Mouse (Mus musculus): ENCODE measurements around the gene Pdgfb. TPM values are rescaled to one million over a fixed set of nuclear protein-coding genes. Genes with fewer than 3 reads are reported as not detected.

The Pdgfb gene
- polyA plus RNA-seq, 1 experiment from 2014 or later: 0.85 TPM

DNA sequence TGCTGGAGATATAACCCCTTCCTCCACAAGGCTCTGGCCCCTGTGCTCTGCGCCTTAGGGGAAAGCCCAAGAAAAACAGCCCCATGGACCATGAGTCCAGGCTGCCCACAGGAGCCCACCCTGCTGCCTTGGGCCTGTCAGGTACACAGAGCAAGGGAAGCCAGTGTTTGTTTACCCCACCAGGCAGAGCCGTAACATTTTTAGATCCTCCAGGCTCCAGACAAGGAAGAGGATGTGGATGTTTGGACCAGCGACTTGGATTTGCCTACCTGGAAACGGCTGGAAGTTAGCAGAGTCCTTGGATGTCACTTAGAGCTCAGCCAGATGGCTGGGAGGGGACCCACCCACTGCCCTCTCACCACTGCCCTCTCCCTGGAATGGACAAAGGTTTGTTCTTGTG is 4.8 kb upstream of the Pdgfb start:
- TF ChIP-seq EP300 (IDR thresholded peaks at IDR 0.05; ENCODE audit: low read depth) (no peak), CTCF (IDR thresholded peaks at IDR 0.05; ENCODE audit: low read depth) (no peak)
- H3K9me3 ChIP-seq (ENCODE audit: low read length): no peaks in the 10 kb centered on the region

DNA sequence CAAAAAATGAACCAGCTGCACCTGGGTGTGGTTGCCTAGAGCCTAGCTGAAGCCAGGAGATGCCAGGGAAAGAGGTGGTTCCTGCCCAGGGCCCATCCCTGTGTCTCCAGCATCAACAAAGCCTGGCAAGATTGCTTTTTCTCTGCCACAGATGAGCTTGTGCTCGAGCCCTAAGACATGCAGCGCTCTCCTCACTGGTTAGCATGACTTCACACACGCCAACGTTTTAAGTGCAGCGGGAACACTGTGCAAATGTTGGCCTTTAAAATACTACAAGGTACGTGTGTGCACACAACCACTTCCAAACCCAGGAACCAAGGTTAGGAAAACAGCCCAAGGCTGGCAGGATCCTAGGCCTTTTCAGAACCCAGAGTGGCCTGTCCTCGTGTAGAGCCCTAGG is 4.4 kb upstream of the Pdgfb start:
- Histone ChIP-seq H3K27me3 (ENCODE audit: insufficient read depth, low read length) (peaks cover 25% of the 10 kb centered on the region), H3K4me2 (ENCODE audit: low read depth, low read length) (no peak overlapping the region), H3K9ac (replicated peaks) (no peak overlapping the region), H3K4me1 (ENCODE audit: insufficient read depth) (no peaks in the 10 kb centered on the region), H3K36me3 (replicated peaks; ENCODE audit: insufficient read depth, low read length) (no peaks in the 10 kb centered on the region), H3K27ac (ENCODE audit: low read depth) (no peak overlapping the region), H3K4me3 (ENCODE audit: low read depth, low read length) (no peak overlapping the region), H3K9me3 (ENCODE audit: low read length) (no peaks in the 10 kb centered on the region)
- DNase-seq (no peak), ATAC-seq (no peak)
- 75% methylated on average over 7 of the region's 7 CpGs for WGBS (ENCODE audit: insufficient replicate concordance)
- TF ChIP-seq EP300 (IDR thresholded peaks at IDR 0.05; ENCODE audit: low read depth) (no peak), CTCF (IDR thresholded peaks at IDR 0.05; ENCODE audit: low read depth) (no peak)

More for the DNA sequence above, 4.8 kb upstream of the Pdgfb start:
- H3K9ac ChIP-seq (replicated peaks): no peak overlapping the region
- H3K27ac ChIP-seq (ENCODE audit: low read depth): no peak overlapping the region
- no peaks in the 10 kb centered on the region for H3K36me3 ChIP-seq (replicated peaks; ENCODE audit: insufficient read depth, low read length)
- no peak overlapping the region for H3K4me2 ChIP-seq (ENCODE audit: low read depth, low read length)
- DNase-seq: no peak
- no peak overlapping the region for H3K4me3 ChIP-seq (ENCODE audit: low read depth, low read length)
- no peak for ATAC-seq
- H3K4me1 ChIP-seq (ENCODE audit: insufficient read depth): no peaks in the 10 kb centered on the region
- peaks cover 21% of the 10 kb centered on the region for H3K27me3 ChIP-seq (ENCODE audit: insufficient read depth, low read length)
- 57% methylated on average over 4 of the region's 4 CpGs for WGBS (ENCODE audit: insufficient replicate concordance)

DNA sequence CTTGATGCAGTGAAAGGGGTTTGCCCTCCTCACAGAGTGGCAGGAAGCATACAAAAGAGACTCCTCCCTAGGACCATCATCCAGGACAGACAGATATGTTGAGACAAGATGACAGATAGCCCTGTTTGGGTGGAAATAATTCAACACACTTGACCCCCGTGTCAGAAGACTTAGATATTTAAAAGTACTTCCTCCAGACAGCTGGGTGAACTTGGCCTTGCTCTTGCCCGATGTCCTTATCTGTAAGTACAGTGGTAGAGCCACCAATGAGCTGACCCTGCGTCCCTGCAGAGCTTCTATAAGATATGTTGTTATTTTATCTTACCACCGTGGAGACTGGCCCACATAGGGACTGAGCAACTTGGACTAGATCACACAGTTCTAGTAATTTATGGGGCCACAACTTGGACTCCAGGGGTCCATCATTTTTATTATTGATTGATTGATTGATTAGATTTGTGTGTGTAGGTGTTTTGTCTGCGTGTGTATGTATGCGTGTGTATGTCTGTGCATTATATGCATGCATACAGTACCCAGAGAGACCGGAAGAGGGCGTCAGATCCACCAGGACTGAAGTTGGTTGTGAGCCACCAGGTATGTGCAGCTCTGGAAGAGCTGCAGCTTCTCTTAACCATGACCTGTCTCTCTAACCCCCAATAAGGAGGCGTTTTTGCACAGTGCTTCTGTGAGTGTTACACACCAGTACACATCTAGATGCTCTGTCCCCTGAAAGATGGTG is 2.0 kb upstream of the Pdgfb start:
- TF ChIP-seq CTCF (IDR thresholded peaks at IDR 0.05; ENCODE audit: low read depth) (no peak), EP300 (IDR thresholded peaks at IDR 0.05; ENCODE audit: low read depth) (no peak)
- H3K4me1 ChIP-seq (ENCODE audit: insufficient read depth): peaks cover 8% of the 10 kb centered on the region
- H3K4me2 ChIP-seq (ENCODE audit: low read depth, low read length): no peak overlapping the region
- WGBS (ENCODE audit: insufficient replicate concordance): 60% methylated on average over 9 of the region's 9 CpGs
- no peaks in the 10 kb centered on the region for H3K9me3 ChIP-seq (ENCODE audit: low read length)
- no peak overlapping the region for H3K9ac ChIP-seq (replicated peaks)
- ATAC-seq (no peak), DNase-seq (no peak)
- no peaks in the 10 kb centered on the region for H3K36me3 ChIP-seq (replicated peaks; ENCODE audit: insufficient read depth, low read length)
- H3K4me3 ChIP-seq (ENCODE audit: low read depth, low read length): no peak overlapping the region
- H3K27me3 ChIP-seq (ENCODE audit: insufficient read depth, low read length): peaks cover 50% of the 10 kb centered on the region
- no peak overlapping the region for H3K27ac ChIP-seq (ENCODE audit: low read depth)

GRCm38 (mm10) chr15:80015211-80015952 is 605 bp upstream of the Pdgfb start:
- WGBS (ENCODE audit: insufficient replicate concordance): 62% methylated on average over 7 of the region's 7 CpGs
- H3K27me3 ChIP-seq (ENCODE audit: insufficient read depth, low read length): peaks cover 60% of the 10 kb centered on the region

GRCm38 (mm10) chr15:80014031-80014320 is 801 bp downstream of the Pdgfb start:
- Histone ChIP-seq H3K9ac (replicated peaks) (peak overlapping the region; percentile 58), H3K27ac (ENCODE audit: low read depth) (no peak overlapping the region), H3K27me3 (ENCODE audit: insufficient read depth, low read length) (peaks cover 60% of the 10 kb centered on the region), H3K4me3 (ENCODE audit: low read depth, low read length) (peak overlapping the region; percentile 50), H3K4me2 (ENCODE audit: low read depth, low read length) (peak overlapping the region; percentile 79), H3K4me1 (ENCODE audit: insufficient read depth) (peaks cover 8% of the 10 kb centered on the region), H3K9me3 (ENCODE audit: low read length) (no peaks in the 10 kb centered on the region), H3K36me3 (replicated peaks; ENCODE audit: insufficient read depth, low read length) (no peaks in the 10 kb centered on the region)
- ATAC-seq (no peak), DNase-seq (no peak)
- TF ChIP-seq CTCF (IDR thresholded peaks at IDR 0.05; ENCODE audit: low read depth) (no peak), EP300 (IDR thresholded peaks at IDR 0.05; ENCODE audit: low read depth) (no peak)
- WGBS (ENCODE audit: insufficient replicate concordance): under 1% methylated on average over 31 of the region's 37 CpGs

More at GRCm38 (mm10) chr15:80015211-80015952, 605 bp upstream of the Pdgfb start:
- no peak for ATAC-seq
- Histone ChIP-seq H3K4me1 (ENCODE audit: insufficient read depth) (peaks cover 8% of the 10 kb centered on the region), H3K27ac (ENCODE audit: low read depth) (no peak overlapping the region), H3K4me2 (ENCODE audit: low read depth, low read length) (no peak overlapping the region), H3K9ac (replicated peaks) (no peak overlapping the region), H3K4me3 (ENCODE audit: low read depth, low read length) (no peak overlapping the region), H3K36me3 (replicated peaks; ENCODE audit: insufficient read depth, low read length) (no peaks in the 10 kb centered on the region), H3K9me3 (ENCODE audit: low read length) (no peaks in the 10 kb centered on the region)
- TF ChIP-seq CTCF (IDR thresholded peaks at IDR 0.05; ENCODE audit: low read depth): no peak
- no peak for TF ChIP-seq EP300 (IDR thresholded peaks at IDR 0.05; ENCODE audit: low read depth)
- no peak for DNase-seq

GRCm38 (mm10) chr15:80013256-80014030 is 1.3 kb downstream of the Pdgfb start:
- Histone ChIP-seq H3K27ac (ENCODE audit: low read depth) (no peak overlapping the region), H3K9ac (replicated peaks) (peak overlapping the region; percentile 58), H3K9me3 (ENCODE audit: low read length) (no peaks in the 10 kb centered on the region), H3K27me3 (ENCODE audit: insufficient read depth, low read length) (peaks cover 60% of the 10 kb centered on the region), H3K36me3 (replicated peaks; ENCODE audit: insufficient read depth, low read length) (no peaks in the 10 kb centered on the region), H3K4me2 (ENCODE audit: low read depth, low read length) (peak overlapping the region; percentile 79), H3K4me3 (ENCODE audit: low read depth, low read length) (peak overlapping the region; percentile 50), H3K4me1 (ENCODE audit: insufficient read depth) (peaks cover 8% of the 10 kb centered on the region)
- ATAC-seq (0 out of 2 replicates have a peak, but pooled peaks have one; percentile 1), DNase-seq (peak; percentile 37)
- WGBS (ENCODE audit: insufficient replicate concordance): 1% methylated on average over 29 of the region's 36 CpGs
- no peak for TF ChIP-seq CTCF (IDR thresholded peaks at IDR 0.05; ENCODE audit: low read depth)
- no peak for TF ChIP-seq EP300 (IDR thresholded peaks at IDR 0.05; ENCODE audit: low read depth)

Data from liver, postnatal 0 days (tissue).